Comparison of ENCODE assay signal across 9 mouse cellular contexts in genomic region chr7:143343781-143344306, GRCm38 (mm10).
A peak's percentile ranks its signal among the peaks of the same experiment; 100 is the strongest.
DNase-seq lines count a peak whose midpoint lies in the region; ATAC-seq and TF ChIP-seq lines count a peak whose summit lies in the region.
"Had no signal": no experiment of that assay in that cellular context is flagged by ENCODE, and none has a peak within 500 bp of the region (broad histone marks: within the 10 kb centered on the region; RNA-seq: fewer than 3 reads in every experiment).

No protein-coding gene starts in this region.

- 0 out of 2 replicates have a peak, but pooled peaks cover 5% of the 10 kb centered on the region for H3K27me3 ChIP-seq in heart, embryonic 12.5 days (replicated peaks)
- no peaks in the 10 kb centered on the region for H3K27me3 ChIP-seq in heart, adult 2 months (ENCODE audit: control insufficient read depth, insufficient read depth, low read length)
- H3K27me3 ChIP-seq in neural tube, embryonic 11.5 days (ENCODE audit: control insufficient read depth, insufficient read depth, low read length), result no peaks in the 10 kb centered on the region
- H3K27me3 ChIP-seq in limb, embryonic 10.5 days (ENCODE audit: low read depth, poor library complexity, severe bottlenecking), result 0 out of 2 replicates have a peak, but pooled peaks cover 12% of the 10 kb centered on the region
- no peaks in the 10 kb centered on the region for H3K27me3 ChIP-seq in stomach, embryonic 16.5 days (ENCODE audit: control insufficient read depth, insufficient read depth, low read length)

- TF ChIP-seq CTCF in heart, adult 2 months (IDR thresholded peaks at IDR 0.05), result no peak

- no peaks in the 10 kb centered on the region for H3K9me3 ChIP-seq in heart, embryonic 12.5 days (replicated peaks)
- no peaks in the 10 kb centered on the region for H3K9me3 ChIP-seq in neural tube, embryonic 11.5 days (ENCODE audit: control insufficient read depth, low read length)
- H3K9me3 ChIP-seq in limb, embryonic 10.5 days (replicated peaks), result no peaks in the 10 kb centered on the region
- no peaks in the 10 kb centered on the region for H3K9me3 ChIP-seq in stomach, embryonic 16.5 days (replicated peaks; ENCODE audit: control insufficient read depth, low read length)

- H3K4me2 ChIP-seq in heart, embryonic 12.5 days, result no peak overlapping the region
- H3K4me2 ChIP-seq in neural tube, embryonic 11.5 days (ENCODE audit: low read depth), result no peak overlapping the region
- no peak overlapping the region for H3K4me2 ChIP-seq in stomach, embryonic 16.5 days (ENCODE audit: low read depth, low read length)

- H3K27ac ChIP-seq in heart, embryonic 12.5 days (ENCODE audit: poor library complexity, severe bottlenecking), result no peak overlapping the region
- no peak overlapping the region for H3K27ac ChIP-seq in heart, adult 2 months
- H3K27ac ChIP-seq in neural tube, embryonic 11.5 days (ENCODE audit: low read depth, low read length), result no peak overlapping the region
- peak overlapping the region; percentile 67; the same call in 1 of the 2 replicates for H3K27ac ChIP-seq in limb, embryonic 10.5 days
- no peak overlapping the region for H3K27ac ChIP-seq in stomach, embryonic 16.5 days (ENCODE audit: low read length)

- H3K4me1 ChIP-seq in heart, embryonic 12.5 days (replicated peaks), result peaks cover 43% of the 10 kb centered on the region
- no peaks in the 10 kb centered on the region for H3K4me1 ChIP-seq in heart, adult 2 months (ENCODE audit: control insufficient read depth, insufficient read depth, low read length)
- peaks cover 4% of the 10 kb centered on the region for H3K4me1 ChIP-seq in neural tube, embryonic 11.5 days (ENCODE audit: control insufficient read depth, insufficient read depth, low read length)
- H3K4me1 ChIP-seq in limb, embryonic 10.5 days, result peaks cover 30% of the 10 kb centered on the region
- H3K4me1 ChIP-seq in stomach, embryonic 16.5 days (ENCODE audit: control insufficient read depth, insufficient read depth, low read length), result peaks cover 12% of the 10 kb centered on the region

- 33% methylated on average over 12 of the region's 12 CpGs for WGBS in heart, embryonic 12.5 days
- WGBS in heart, adult 2 months, result 46% methylated on average over 12 of the region's 12 CpGs
- 53% methylated on average over 12 of the region's 12 CpGs for WGBS in neural tube, embryonic 11.5 days
- 63% methylated on average over 12 of the region's 12 CpGs for WGBS in limb, embryonic 10.5 days
- WGBS in stomach, embryonic 16.5 days, result 25% methylated on average over 12 of the region's 12 CpGs

- H3K36me3 ChIP-seq in heart, embryonic 12.5 days, result no peaks in the 10 kb centered on the region
- H3K36me3 ChIP-seq in heart, adult 2 months (ENCODE audit: control insufficient read depth, insufficient read depth, low read length), result no peaks in the 10 kb centered on the region
- no peaks in the 10 kb centered on the region for H3K36me3 ChIP-seq in neural tube, embryonic 11.5 days (ENCODE audit: control insufficient read depth, insufficient read depth, low read length)
- no peaks in the 10 kb centered on the region for H3K36me3 ChIP-seq in limb, embryonic 10.5 days
- H3K36me3 ChIP-seq in stomach, embryonic 16.5 days (ENCODE audit: control insufficient read depth, insufficient read depth, low read length), result no peaks in the 10 kb centered on the region

- no peak for ATAC-seq in heart, embryonic 12.5 days (ENCODE audit: insufficient number of reproducible peaks, low FRiP score)
- ATAC-seq in neural tube, embryonic 11.5 days (ENCODE audit: insufficient read depth, low FRiP score, low TSS enrichment), result no peak
- ATAC-seq in stomach, embryonic 16.5 days (ENCODE audit: insufficient read depth, low FRiP score), result no peak

- no peak for DNase-seq in heart, adult 2 months
- DNase-seq in neural tube, embryonic 11.5 days (ENCODE audit: low spot score), result peak; percentile 30
- no peak for DNase-seq in neural tube, embryonic 10.5 days (ENCODE audit: extremely low spot score, low spot score)
- no peak for DNase-seq in limb, embryonic 10.5 days (ENCODE audit: low spot score)
- DNase-seq in right cerebral cortex, postnatal 14 days, result no peak
- no peak for DNase-seq in layer of hippocampus, postnatal 25 days (ENCODE audit: extremely low spot score in 1 of 2, low spot score in 1 of 2)

- 0 out of 2 replicates have a peak overlapping the region, but pooled peaks have one; percentile 23 for H3K9ac ChIP-seq in heart, embryonic 12.5 days
- H3K9ac ChIP-seq in heart, adult 2 months (ENCODE audit: low read depth, low read length), result no peak overlapping the region
- H3K9ac ChIP-seq in neural tube, embryonic 11.5 days (ENCODE audit: low read length), result no peak overlapping the region
- H3K9ac ChIP-seq in stomach, embryonic 16.5 days (ENCODE audit: low read length), result 0 out of 2 replicates have a peak overlapping the region, but pooled peaks have one; percentile 0

- no peak for TF ChIP-seq POLR2A in heart, adult 2 months (IDR thresholded peaks at IDR 0.05; ENCODE audit: insufficient read depth, low read depth, low read length)

- TF ChIP-seq EP300 in heart, adult 2 months (IDR thresholded peaks at IDR 0.05; ENCODE audit: insufficient read depth, low read depth, low read length), result no peak

- no peaks in the 10 kb centered on the region for H3K79me2 ChIP-seq in heart, adult 2 months (replicated peaks; ENCODE audit: control insufficient read depth, insufficient read depth, low read length)

- intact Hi-C loops in heart, adult 2 months (cut with DNase I), result no loop called here

- H3K4me3 ChIP-seq in heart, embryonic 12.5 days, result no peak overlapping the region
- H3K4me3 ChIP-seq in heart, adult 2 months, result no peak overlapping the region
- H3K4me3 ChIP-seq in neural tube, embryonic 11.5 days (ENCODE audit: low read depth, low read length), result no peak overlapping the region
- no peak overlapping the region for H3K4me3 ChIP-seq in limb, embryonic 10.5 days
- no peak overlapping the region for H3K4me3 ChIP-seq in stomach, embryonic 16.5 days (replicated peaks; ENCODE audit: low read length)
- H3K4me3 ChIP-seq: myocyte had no signal

Comparison
In these comparisons a context has a peak if more than half of its experiments do, and no peak if none do; other contexts are left out.
1. H3K9ac ChIP-seq: peak in heart, embryonic 12.5 days (single experiment) and stomach, embryonic 16.5 days (single experiment); none in heart, adult 2 months (single experiment) and neural tube, embryonic 11.5 days (single experiment).